Mouse (Mus musculus) ES-E14 (cell line): ENCODE measurements around the gene Tgfbi. TPM values are rescaled to one million over a fixed set of nuclear protein-coding genes. Genes with fewer than 3 reads are reported as not detected.

ENCODE experiments used
- DNase-seq: peaks from one replicate; pipeline ENCODE4 v3.0.0-alpha.2; 2013; ENCODE audit warnings: low read depth, low spot score
- H3K27ac ChIP-seq: 2 replicates; pipeline ENCODE4 v1.5.1; 2012; ENCODE audit warnings: low read depth, mild to moderate bottlenecking, low read length, moderate library complexity, mixed read lengths; ENCODE audit not compliant: poor library complexity, insufficient read depth, severe bottlenecking
- H3K36me3 ChIP-seq: 2 replicates; pipeline ENCODE4 v1.6.1; 2012; ENCODE audit warnings: mild to moderate bottlenecking, low read length, moderate library complexity, mixed read lengths; ENCODE audit not compliant: control insufficient read depth, poor library complexity, insufficient read depth, severe bottlenecking
- H3K4me1 ChIP-seq, 2 experiments: fragments of 150-350 bp in 1 of 2; sonication (generic) in 1 of 2; 2 replicates each; pipeline ENCODE4 v1.6.1; 2012; ENCODE audit warnings: low read length in 2 of 2, mild to moderate bottlenecking in 1 of 2, mixed read lengths in 1 of 2; ENCODE audit not compliant: control insufficient read depth in 2 of 2, insufficient read depth in 2 of 2, poor library complexity in 1 of 2
- H3K4me3 ChIP-seq, 2 experiments: fragments of 150-350 bp in 1 of 2; sonication (generic) in 1 of 2; 2 replicates each; pipeline ENCODE4 v1.5.1; 2012; ENCODE audit warnings: low read length in 2 of 2, low read depth in 1 of 2, mild to moderate bottlenecking in 1 of 2, mixed read lengths in 1 of 2; ENCODE audit not compliant: insufficient read depth in 1 of 2, poor library complexity in 1 of 2, severe bottlenecking in 1 of 2
- H3K9ac ChIP-seq: 2 replicates; pipeline ENCODE4 v1.6.1; 2012; ENCODE audit warnings: low read depth, mild to moderate bottlenecking, low read length, mixed read lengths; ENCODE audit not compliant: poor library complexity, insufficient read depth, severe bottlenecking
- H3K9me3 ChIP-seq: fragments of 150-350 bp; sonication (generic); 2 replicates; pipeline ENCODE4 v1.6.1; 2012; ENCODE audit warnings: low read depth, mild to moderate bottlenecking, low read length; ENCODE audit not compliant: control insufficient read depth, insufficient read depth
- CHD2 ChIP-seq: IDR thresholded peaks from 2 replicates; pipeline ENCODE4 v1.6.1; 2014; ENCODE audit warnings: mild to moderate bottlenecking, low read depth, low read length, inconsistent platforms
- HCFC1 ChIP-seq: IDR thresholded peaks from 2 replicates; pipeline ENCODE4 v1.6.1; 2012; ENCODE audit warnings: low read length, inconsistent platforms, borderline replicate concordance; ENCODE audit not compliant: insufficient read depth
- MAFK ChIP-seq: IDR thresholded peaks from 2 replicates; pipeline ENCODE4 v1.6.1; 2014; ENCODE audit warnings: mild to moderate bottlenecking, low read depth, low read length, inconsistent platforms; ENCODE audit not compliant: insufficient read depth
- ZC3H11A ChIP-seq: IDR thresholded peaks from 2 replicates; pipeline ENCODE4 v1.6.1; 2012; ENCODE audit warnings: low read depth, mild to moderate bottlenecking, inconsistent platforms, low read length, borderline replicate concordance
- ZNF384 ChIP-seq: IDR thresholded peaks from 2 replicates; pipeline ENCODE4 v1.6.1; 2012; ENCODE audit warnings: low read depth, low read length, inconsistent platforms
- in situ Hi-C, 2 experiments: fragments of 600-800 bp; cut with MboI; formaldehyde crosslinking; loops; one replicate each; pipeline ENCODE4 v1.15.1; 2025; ENCODE audit warnings: low sequenced_read_pairs in 2 of 2, inconsistent platforms in 1 of 2; ENCODE audit not compliant: unreplicated experiment in 2 of 2
- total RNA-seq: library from RNA; depleted of rRNA; stranded (reverse); fragments of 300-350 nt; gene quantifications from 2 replicates; pipeline ENCODE4 v1.2.3, GENCODE M21; 2012

Tgfbi gene
- total RNA-seq, 1 experiment = 37.4 TPM

GRCm38 (mm10) chr13:56600216-56600890, 9.0 kb upstream of the Tgfbi start:
- no peak for DNase-seq
- Histone ChIP-seq H3K4me3 (no peak overlapping the region), H3K4me1 (peaks cover 0 to 4% of the 10 kb centered on the region in 2 experiments; a peak in 1 of 4 replicates), H3K9me3 (no peaks in the 10 kb centered on the region), H3K36me3 (no peaks in the 10 kb centered on the region), H3K27ac (no peak overlapping the region), H3K9ac (no peak overlapping the region)
- no peak for TF ChIP-seq ZNF384
- no peak for TF ChIP-seq ZC3H11A
- TF ChIP-seq MAFK = no peak
- no peak for TF ChIP-seq CHD2
- no peak for TF ChIP-seq HCFC1
- in situ Hi-C loops = no loop called here

DNA sequence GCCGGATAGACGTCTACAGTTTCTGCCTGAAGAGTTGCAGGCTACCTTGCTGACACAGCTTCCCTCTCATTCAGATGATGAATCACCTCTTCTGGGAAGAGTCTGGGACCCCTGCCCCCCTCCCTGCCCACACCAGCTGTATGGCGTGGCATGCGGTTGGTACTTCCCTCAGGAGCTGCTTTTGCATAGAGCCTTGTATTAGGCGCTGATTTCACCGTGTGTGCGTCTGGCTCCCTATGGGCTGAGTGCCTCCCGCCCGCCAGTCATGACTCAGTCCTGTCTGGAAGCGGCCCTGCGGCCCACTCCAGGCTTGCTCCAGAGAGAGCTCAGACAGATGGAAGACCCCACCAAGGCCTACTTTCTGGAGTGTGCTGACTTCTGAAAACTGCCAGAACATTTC, 8.1 kb upstream of the Tgfbi start:
- Histone ChIP-seq H3K4me3 (no peak overlapping the region), H3K36me3 (no peaks in the 10 kb centered on the region), H3K27ac (no peak overlapping the region), H3K4me1 (peaks cover 0 to 4% of the 10 kb centered on the region in 2 experiments; a peak in 1 of 4 replicates), H3K9ac (no peak overlapping the region), H3K9me3 (no peaks in the 10 kb centered on the region)
- no peak for TF ChIP-seq MAFK
- no peak for TF ChIP-seq HCFC1
- TF ChIP-seq ZC3H11A = no peak
- TF ChIP-seq ZNF384 = no peak
- TF ChIP-seq CHD2 = no peak
- in situ Hi-C loops = no loop called here
- DNase-seq = no peak

- Histone ChIP-seq H3K27ac (no peak overlapping the region), H3K4me3 (no peak overlapping the region), H3K4me1 (peaks cover 0 to 4% of the 10 kb centered on the region in 2 experiments; a peak in 1 of 4 replicates), H3K36me3 (no peaks in the 10 kb centered on the region), H3K9ac (no peak overlapping the region), H3K9me3 (no peaks in the 10 kb centered on the region)
- no peak for TF ChIP-seq MAFK
- TF ChIP-seq HCFC1 = no peak
- TF ChIP-seq CHD2 = no peak
- no peak for TF ChIP-seq ZNF384
- no peak for TF ChIP-seq ZC3H11A
- no peak for DNase-seq
- in situ Hi-C loops = no loop called here
Observed at GRCm38 (mm10) chr13:56605503-56605902, 3.8 kb upstream of the Tgfbi start.

- Histone ChIP-seq H3K9me3 (no peaks in the 10 kb centered on the region), H3K4me3 (no peak overlapping the region), H3K36me3 (no peaks in the 10 kb centered on the region), H3K9ac (no peak overlapping the region), H3K27ac (no peak overlapping the region), H3K4me1 (peaks cover 2 to 5% of the 10 kb centered on the region in 2 experiments; a peak in 2 of 4 replicates)
- no peak for DNase-seq
- in situ Hi-C loops = no loop called here
- TF ChIP-seq ZNF384 (no peak), ZC3H11A (no peak), MAFK (no peak), CHD2 (no peak)
Observed at GRCm38 (mm10) chr13:56606724-56607123, 2.6 kb upstream of the Tgfbi start.

DNA sequence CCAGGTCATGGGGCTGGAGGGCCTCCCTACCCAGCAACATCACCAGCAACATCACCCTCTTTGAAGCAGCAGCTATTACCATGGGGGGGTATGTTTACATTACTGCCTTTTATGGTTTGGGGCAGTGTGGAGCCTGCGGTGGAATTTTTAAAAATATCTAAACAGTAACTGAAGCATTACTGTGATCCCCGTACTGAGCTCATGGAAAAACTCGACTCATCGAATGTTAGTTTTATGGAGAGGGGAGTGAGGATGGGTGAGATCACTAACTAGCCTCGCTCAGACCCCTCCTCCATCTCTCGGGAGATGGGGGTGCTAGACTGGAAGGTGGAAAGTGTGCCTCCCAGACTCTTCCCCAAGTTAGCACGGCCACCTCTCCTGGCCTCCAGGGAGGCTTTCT, 2.1 kb upstream of the Tgfbi start:
- in situ Hi-C loops = no loop called here
- TF ChIP-seq CHD2 (no peak), MAFK (no peak), ZC3H11A (no peak), HCFC1 (no peak), ZNF384 (no peak)
- peaks cover 7 to 8% of the 10 kb centered on the region in 2 experiments for H3K4me1 ChIP-seq

More for the DNA sequence above, 2.1 kb upstream of the Tgfbi start:
- Histone ChIP-seq H3K9me3 (no peaks in the 10 kb centered on the region), H3K27ac (no peak overlapping the region), H3K9ac (no peak overlapping the region), H3K36me3 (no peaks in the 10 kb centered on the region), H3K4me3 (no peak overlapping the region)
- DNase-seq = no peak
